Mouse (Mus musculus) cerebellum, postnatal 36 days (tissue): ENCODE results near the gene Lrrc17.
"Not testable (repeated sequence)": the region's sequence is repeated elsewhere in the genome, so short reads cannot be mapped to it uniquely, and the experiment has no call there.

ENCODE experiments used
- DNase-seq, 2 experiments: peaks; one replicate each; pipeline ENCODE4 v3.0.0; 2021 to 2022; ENCODE audit warnings: mixed read lengths in 2 of 2

Lrrc17 gene

GRCm38 (mm10) chr5:21544821-21545220 lies 1.5 kb downstream of the Lrrc17 start:
- DNase-seq = no peak

- DNase-seq = no peak
Observed at GRCm38 (mm10) chr5:21545227-21545626, 1.9 kb downstream of the Lrrc17 start.

DNA sequence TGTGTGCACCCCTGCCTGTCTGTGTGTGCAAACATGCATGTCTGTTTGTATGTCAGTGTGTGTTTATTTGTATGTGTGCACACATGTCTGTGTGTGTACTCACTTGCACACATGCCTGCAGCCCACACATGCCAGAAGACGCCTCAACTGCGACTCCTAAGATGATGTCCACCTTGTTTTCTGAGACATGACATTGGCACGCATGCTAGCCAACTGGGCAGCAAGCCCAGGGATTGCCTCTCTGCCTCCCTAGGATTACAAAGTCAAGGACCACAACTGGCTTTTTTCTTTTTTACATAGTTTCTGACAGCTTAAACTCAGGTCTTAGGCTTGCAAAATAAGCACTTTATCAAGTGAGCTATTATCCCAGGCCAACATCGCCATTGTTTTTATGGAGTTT lies 2.4 kb downstream of the Lrrc17 start:
- DNase-seq = no peak

DNA sequence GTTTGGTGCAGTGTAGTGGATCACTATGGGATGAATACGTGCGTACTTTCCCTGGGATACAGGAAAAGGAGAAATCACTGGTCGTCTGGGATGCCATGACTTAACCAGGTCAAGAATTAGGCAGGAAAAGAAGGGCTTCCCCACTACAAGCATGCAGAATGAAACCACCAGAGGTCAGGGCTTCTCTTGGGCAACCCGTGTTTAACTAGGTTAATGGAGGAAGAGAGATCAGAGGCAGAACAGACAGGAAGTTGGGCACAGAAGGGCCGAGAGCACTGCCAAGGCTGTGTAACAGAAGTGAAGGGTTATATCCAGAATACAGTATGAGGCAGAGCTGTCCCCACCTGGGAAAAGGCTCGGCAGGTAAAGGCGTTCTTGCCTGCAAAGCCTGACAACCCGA lies 3.6 kb downstream of the Lrrc17 start:
- DNase-seq = no peak

- DNase-seq = no peak
Observed at GRCm38 (mm10) chr5:21553685-21554084, 10.3 kb downstream of the Lrrc17 start.

DNA sequence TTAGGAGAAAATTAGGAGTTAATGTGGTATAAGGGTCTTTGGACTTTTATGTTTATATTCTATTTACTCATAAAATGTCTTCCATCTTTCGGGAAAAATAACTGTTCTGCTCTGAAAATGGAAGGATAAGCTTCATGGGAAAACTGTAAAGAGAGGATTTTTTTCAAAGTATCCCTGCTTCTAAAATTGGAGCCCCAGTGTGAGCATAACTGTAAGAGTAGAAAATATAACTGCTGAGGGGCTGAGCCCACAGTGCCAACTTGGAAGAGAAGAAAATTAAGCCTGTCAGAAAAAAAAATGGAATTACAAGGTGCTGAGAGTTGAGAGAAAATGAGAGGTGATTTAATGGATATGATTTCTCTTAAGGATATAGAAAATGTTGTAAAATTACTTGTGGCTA lies 11.4 kb downstream of the Lrrc17 start:
- no peak for DNase-seq

GRCm38 (mm10) chr5:21556502-21556901 lies 13.1 kb downstream of the Lrrc17 start:
- DNase-seq = no peak

DNA sequence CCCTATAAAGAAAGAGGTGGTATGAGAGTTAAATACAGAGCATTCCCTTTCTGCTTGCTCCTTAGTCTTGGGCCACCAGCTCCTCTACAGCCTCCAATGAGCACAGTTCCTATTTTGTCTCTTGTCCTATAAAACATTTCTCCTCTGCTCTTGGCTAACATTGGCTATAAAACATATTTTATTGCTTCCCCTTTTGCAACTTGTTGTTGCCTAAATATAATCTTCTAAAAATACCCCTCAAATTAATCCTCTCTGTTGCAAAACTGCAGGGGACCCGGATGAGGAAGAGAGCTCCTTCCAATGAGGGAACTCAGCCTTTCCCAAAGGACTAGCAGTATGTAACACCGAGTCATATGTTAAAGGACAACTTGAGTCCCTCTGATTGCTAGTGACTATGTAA lies 20.6 kb downstream of the Lrrc17 start:
- DNase-seq = no peak

DNA sequence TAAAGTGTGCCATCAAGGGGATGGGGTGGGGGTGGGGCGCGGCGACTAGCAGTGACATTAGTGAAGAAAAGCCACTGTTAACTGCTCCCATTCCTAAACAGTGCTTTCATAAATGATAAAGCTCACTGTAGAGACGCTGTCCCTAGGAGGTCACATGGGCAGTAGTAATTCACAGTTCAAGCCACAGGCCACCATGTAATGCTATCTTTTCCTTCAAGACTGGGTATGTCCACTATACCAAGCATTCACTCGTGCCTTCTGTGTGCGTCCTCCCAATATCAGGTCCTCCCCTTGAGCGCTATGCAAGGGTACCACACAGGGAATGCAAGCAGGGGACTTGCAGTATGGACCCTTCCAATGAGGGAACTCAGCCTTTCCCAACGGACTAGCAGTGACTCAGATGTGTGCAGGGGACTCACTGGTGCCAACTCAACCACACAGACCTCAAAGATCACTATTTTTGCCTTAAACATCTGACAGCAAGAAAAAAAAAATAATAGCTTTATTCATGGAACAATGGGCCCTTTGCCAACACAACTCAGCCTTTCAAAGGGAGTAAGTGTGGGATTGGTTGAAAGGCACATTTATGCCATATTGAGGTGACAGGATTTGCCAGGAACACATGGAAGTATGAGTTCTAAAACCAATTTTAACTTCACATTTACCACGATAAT lies 22.2 kb downstream of the Lrrc17 start:
- no peak for DNase-seq

- no peak for DNase-seq
Observed at GRCm38 (mm10) chr5:21567784-21568183, 24.4 kb downstream of the Lrrc17 start.

DNA sequence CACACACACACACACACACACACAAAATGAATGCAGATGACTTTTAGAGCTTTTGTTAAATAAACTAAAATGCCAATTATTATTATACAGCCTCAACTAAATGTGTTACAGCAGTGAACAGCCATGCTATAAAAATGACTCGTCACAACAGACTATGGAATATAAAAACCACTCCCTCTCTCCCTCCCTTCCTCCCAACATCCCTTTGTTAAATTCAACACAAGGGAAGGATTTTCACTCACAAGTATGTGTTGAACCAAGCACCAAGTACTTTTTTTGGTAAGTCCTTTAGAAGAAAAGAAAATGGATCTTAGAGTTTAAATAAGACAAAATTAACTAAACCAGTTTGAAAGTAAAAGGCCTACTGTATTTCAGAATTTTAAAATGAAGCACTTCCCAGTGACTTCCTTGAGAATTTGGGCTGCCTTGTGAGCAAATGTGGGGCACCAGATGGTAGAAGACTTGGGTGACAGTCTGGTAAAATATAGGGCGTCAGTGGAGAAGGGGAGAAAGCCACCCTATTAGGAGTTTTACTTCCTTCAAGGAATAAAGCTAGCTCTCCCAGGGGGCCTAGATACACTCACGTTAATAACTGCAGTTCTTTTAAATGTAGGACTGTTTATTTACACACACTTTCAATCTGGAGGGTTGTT lies 29.5 kb downstream of the Lrrc17 start:
- DNase-seq = no peak

- no peak for DNase-seq
Observed at GRCm38 (mm10) chr5:21574386-21575209, 31.2 kb downstream of the Lrrc17 start.

DNA sequence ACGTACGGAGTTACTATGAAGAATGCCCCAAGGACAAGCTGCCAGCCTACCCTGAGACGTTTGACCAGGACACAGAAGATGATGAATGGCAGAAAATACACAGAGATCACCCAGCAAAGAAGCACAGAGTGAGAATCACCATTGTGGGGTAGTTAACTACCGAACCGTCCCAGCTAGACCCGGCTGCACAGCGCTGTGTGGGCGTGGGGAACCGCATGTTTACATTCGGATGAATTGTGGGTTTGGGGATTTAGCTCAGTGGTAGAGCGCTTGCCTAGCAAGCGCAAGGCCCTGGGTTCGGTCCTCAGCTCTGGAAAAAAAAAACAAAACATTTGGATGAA lies 31.8 kb downstream of the Lrrc17 start:
- no peak for DNase-seq

DNA sequence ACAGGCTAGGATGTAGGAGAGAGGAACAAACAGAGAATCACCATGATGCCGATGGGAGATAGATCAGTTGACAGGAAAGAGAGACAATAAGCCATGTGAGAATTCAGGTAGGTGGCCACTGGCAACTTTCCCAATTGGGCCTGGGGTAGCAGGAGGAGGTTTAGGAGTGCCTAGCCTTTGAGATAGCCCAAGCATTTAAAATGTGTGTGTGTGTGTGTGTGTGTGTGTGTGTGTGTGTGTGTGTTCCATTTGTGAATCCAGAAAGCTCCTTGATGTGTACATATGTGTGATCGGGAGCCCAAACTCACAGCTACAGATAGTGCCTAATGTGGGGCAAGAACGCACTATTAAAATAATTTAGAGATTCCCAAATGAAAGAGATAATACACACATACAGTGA lies 34.8 kb downstream of the Lrrc17 start:
- DNase-seq = no peak

DNA sequence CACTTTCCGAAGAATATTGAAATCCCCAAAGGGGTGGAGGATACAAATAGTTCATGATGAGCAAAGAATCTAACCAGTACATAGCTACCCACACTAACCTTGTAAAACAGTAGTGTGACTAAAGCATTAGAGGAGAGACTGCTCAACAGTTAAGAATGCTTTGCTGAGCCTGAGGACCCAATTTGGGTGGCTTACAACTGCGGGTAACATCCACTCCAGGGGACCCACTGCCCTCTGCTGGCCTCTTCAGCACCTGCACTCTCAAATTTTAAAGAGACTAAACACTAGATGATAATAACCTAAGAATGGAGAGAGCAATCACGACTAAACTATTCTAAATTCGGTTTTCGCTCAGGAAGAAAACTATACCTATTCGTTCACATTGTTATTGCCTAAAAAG lies 43.4 kb downstream of the Lrrc17 start:
- DNase-seq = peak; percentile 17 to 18

GRCm38 (mm10) chr5:21587683-21588082 lies 44.3 kb downstream of the Lrrc17 start:
- DNase-seq = no peak

DNA sequence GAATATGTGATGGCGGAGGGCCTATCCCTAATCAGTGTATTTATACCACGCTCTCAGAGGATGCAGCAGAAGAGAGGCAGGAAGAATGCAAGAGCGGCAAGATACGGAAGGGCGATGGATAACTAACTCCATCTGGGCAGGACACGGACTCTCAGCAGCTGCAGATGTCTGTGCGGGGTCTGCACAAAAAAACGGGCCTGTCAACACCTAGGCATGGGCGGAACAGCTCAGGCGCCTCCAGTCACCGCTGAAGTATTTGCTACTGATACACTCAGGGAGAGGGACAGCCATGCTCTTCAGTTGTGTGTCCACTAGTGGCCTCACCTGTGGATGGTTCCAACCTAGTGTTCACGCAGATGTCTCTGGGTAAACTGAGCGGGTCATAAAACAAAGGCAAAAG lies 44.9 kb downstream of the Lrrc17 start:
- no peak for DNase-seq

DNA sequence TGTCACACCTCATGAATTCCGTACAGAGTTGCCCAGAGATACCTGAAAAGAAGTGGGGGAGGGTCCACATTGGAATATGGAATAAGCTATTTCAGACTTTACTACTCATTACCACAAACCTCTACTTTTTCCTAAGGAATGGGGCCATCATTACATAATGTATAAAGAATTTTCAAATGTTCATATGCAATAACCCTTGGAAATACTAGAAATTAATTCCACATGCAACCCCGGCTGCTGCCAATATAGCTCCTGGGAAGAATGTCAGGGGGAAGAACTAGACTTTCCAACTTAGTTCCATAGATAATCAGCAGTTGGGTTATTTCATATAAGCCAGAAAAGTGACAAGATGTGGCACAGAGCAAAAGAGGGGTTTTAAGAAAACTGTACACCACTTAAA lies 48.7 kb downstream of the Lrrc17 start:
- no peak for DNase-seq

DNA sequence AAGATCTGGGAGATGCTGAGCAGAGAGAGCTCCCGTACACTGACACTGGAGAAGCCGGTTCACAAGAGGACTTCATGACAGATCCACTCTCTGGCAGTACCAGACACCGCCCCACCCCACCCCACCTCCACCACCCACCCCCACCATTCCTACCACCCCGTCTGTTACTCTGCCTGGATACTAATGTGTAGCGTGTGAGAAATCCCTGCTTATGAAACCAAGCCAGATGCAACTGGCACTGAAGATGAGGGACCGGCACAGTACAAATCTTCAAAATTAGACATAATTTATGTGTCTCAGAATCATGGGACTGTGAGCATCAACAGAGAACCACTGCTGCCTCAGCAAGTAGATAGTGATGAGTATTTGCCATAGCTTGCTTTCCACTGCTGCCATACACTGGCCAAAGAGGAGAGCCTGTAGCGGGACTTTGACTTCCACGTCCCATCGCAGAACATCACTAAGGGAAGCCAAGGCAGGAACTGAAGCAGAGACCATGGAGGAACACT lies 49.9 kb downstream of the Lrrc17 start:
- no peak for DNase-seq

DNA sequence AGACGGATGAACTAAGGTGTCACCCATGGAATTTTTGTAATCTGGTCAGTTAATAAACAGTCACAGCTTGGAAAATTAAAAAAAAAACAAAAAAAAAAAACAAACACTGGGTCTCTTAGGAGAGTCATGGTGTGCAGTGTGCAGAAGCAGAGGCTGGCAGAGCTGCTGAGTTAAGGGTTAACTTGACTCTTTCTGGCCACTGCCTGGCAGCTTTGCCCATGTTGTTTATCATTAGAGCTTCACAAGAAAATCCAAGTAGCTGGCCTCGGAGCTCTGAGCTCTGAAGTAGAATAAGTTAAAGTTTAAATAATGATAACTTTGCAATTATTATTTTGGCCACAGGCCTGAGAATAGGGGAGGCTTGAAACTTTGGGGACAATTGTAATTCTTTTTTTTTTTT lies 56.2 kb downstream of the Lrrc17 start:
- not testable (repeated sequence) for DNase-seq

DNA sequence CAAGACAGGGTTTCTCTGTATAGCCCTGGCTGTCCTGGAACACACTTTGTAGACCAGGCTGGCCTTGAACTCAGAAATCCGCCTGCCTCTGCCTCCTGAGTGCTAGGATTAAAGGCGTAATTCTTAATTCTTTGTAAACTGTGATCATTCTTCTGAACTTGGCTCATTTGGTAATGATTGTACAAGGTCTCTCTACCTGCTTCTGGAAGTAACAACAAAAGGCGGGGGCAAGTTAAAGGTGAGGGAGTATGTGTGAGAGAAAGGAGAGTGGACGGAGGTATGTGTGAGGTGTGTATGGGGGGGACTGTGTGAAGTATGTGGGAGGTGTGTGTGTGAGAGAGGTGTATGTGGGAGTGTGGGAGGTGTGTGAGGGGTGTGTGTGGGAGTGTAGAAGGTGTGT lies 56.6 kb downstream of the Lrrc17 start:
- DNase-seq = no peak

GRCm38 (mm10) chr5:21605936-21606335 lies 62.6 kb downstream of the Lrrc17 start:
- DNase-seq = no peak

DNA sequence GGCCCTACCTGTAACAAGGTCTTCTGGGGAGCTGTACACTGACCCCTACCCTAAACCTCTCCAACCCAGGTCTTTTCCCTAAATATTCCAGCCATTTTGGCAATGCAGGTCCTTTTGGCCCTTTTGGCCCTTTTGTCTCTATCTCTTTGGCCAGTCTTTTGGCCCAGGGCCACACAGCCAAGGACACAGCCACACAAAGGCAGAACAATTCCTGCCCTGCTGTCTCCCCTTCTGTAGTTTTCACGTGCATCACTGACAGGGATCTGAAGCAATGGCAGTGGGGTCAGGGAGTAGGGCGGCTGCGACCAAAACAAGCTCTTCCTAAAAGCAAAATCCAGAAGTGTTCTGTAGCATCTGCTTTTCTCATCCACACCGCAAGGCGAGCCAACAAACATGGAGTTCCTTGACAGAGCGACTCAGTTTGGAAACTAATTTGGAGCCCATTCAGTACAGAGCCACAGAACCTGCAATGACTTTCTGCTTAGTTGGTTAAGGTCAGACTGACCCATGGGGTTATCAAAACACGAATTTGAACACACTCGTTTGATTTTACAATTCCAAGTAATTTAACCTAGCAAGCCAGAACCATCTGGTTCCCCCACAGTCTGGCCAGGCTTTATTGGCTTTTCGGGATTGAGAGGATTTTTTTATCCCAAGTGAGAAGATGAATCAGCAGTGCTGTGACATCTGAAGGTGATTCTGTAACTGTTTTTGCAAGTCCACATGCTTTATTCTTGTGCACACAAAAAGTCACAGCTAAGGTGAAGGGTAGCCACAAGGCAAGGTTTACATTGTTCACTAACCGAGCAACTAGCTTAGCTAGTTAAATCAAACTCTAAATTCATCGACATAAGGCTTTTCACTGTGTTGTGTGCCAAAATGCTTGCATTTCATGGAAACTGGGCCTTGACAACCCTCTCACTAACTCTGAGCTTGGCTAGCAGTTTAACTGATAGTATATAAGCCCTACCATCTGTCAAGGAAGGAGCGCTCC lies 65.2 kb downstream of the Lrrc17 start:
- peak; percentile 29 for DNase-seq
